Mouse (Mus musculus): ENCODE measurements around the gene Rimklb. TPM values are rescaled to one million over a fixed set of nuclear protein-coding genes. Genes with fewer than 3 reads are reported as not detected.
"Not testable (repeated sequence)": the region's sequence is repeated elsewhere in the genome, so short reads cannot be mapped to it uniquely, and the experiment has no call there.

The Rimklb gene
- total RNA-seq, 2 experiments from 2014 or later, result 70.3 to 71.6 TPM

GRCm38 (mm10) chr6:122519384-122519783 is 20.8 kb upstream of the Rimklb start:
- no peak overlapping the region for H3K27ac ChIP-seq
- DNase-seq (ENCODE audit: low spot score in 2 of 2), result peak; percentile 26 to 35
- TF ChIP-seq CTCF (conservative IDR thresholded peaks at IDR 0.05), result peak; percentile 95
- H3K4me3 ChIP-seq, result no peak overlapping the region

GRCm38 (mm10) chr6:122517668-122518067 is 19.1 kb upstream of the Rimklb start:
- no peak for DNase-seq (ENCODE audit: low spot score in 2 of 2)
- Histone ChIP-seq H3K27ac (no peak overlapping the region), H3K4me3 (no peak overlapping the region)
- no peak for TF ChIP-seq CTCF (conservative IDR thresholded peaks at IDR 0.05)

- not testable (repeated sequence) for H3K27ac ChIP-seq; DNase-seq (ENCODE audit: low spot score in 2 of 2); H3K4me3 ChIP-seq
Measured at GRCm38 (mm10) chr6:122515762-122516161, 17.2 kb upstream of the Rimklb start.

- Histone ChIP-seq H3K27ac (no peak overlapping the region), H3K4me3 (no peak overlapping the region)
- no peak for DNase-seq (ENCODE audit: low spot score in 2 of 2)
- TF ChIP-seq CTCF (conservative IDR thresholded peaks at IDR 0.05), result no peak
Measured at GRCm38 (mm10) chr6:122514312-122514711, 15.8 kb upstream of the Rimklb start.

GRCm38 (mm10) chr6:122512914-122513878 is 14.6 kb upstream of the Rimklb start:
- H3K4me3 ChIP-seq, result no peak overlapping the region
- no peak overlapping the region for H3K27ac ChIP-seq
- TF ChIP-seq CTCF (conservative IDR thresholded peaks at IDR 0.05), result no peak
- no peak for DNase-seq (ENCODE audit: low spot score in 2 of 2)

GRCm38 (mm10) chr6:122508494-122508893 is 9.9 kb upstream of the Rimklb start:
- Histone ChIP-seq H3K27ac (no peak overlapping the region), H3K4me3 (no peak overlapping the region)
- no peak for TF ChIP-seq CTCF (conservative IDR thresholded peaks at IDR 0.05)
- no peak for DNase-seq (ENCODE audit: low spot score in 2 of 2)

- TF ChIP-seq CTCF (conservative IDR thresholded peaks at IDR 0.05), result no peak
Measured at GRCm38 (mm10) chr6:122505545-122505944, 7.0 kb upstream of the Rimklb start, which contains the start of gene Mfap5. Mfap5 (plus strand) TSS chr6:122505845.

GRCm38 (mm10) chr6:122505041-122505440 is 6.5 kb upstream of the Rimklb start:
- Histone ChIP-seq H3K27ac (no peak overlapping the region), H3K4me3 (no peak overlapping the region)
- no peak for TF ChIP-seq CTCF (conservative IDR thresholded peaks at IDR 0.05)
- DNase-seq (ENCODE audit: low spot score in 2 of 2), result no peak

More at GRCm38 (mm10) chr6:122505545-122505944, 7.0 kb upstream of the Rimklb start, which contains the start of gene Mfap5:
- Histone ChIP-seq H3K4me3 (no peak within 1 kb of the TSS), H3K27ac (no peak within 1 kb of the TSS)
- DNase-seq (ENCODE audit: low spot score in 2 of 2), result no peak

- H3K4me3 ChIP-seq, result no peak overlapping the region
- peak; percentile 97 for TF ChIP-seq CTCF (conservative IDR thresholded peaks at IDR 0.05)
- H3K27ac ChIP-seq, result peak overlapping the region; percentile 85
- DNase-seq (ENCODE audit: low spot score in 2 of 2), result peak in 1 of 2 experiments; percentile 49
Measured at GRCm38 (mm10) chr6:122496501-122496900, 2.1 kb downstream of the Rimklb start.

- Histone ChIP-seq H3K27ac (peak overlapping the region; percentile 85), H3K4me3 (peak overlapping the region; percentile 33)
- no peak for TF ChIP-seq CTCF (conservative IDR thresholded peaks at IDR 0.05)
- DNase-seq (ENCODE audit: low spot score in 2 of 2), result peak; percentile 20 to 30
Measured at GRCm38 (mm10) chr6:122495082-122495881, 3.3 kb downstream of the Rimklb start.

GRCm38 (mm10) chr6:122493799-122494472 is 4.6 kb downstream of the Rimklb start:
- Histone ChIP-seq H3K27ac (0 out of 2 replicates have a peak overlapping the region, but pooled peaks have one; percentile 85), H3K4me3 (no peak overlapping the region)
- TF ChIP-seq CTCF (conservative IDR thresholded peaks at IDR 0.05), result no peak
- no peak for DNase-seq (ENCODE audit: low spot score in 2 of 2)

- no peak overlapping the region for H3K4me3 ChIP-seq
- TF ChIP-seq CTCF (conservative IDR thresholded peaks at IDR 0.05), result no peak
- no peak overlapping the region for H3K27ac ChIP-seq
- DNase-seq (ENCODE audit: low spot score in 2 of 2), result no peak
Measured at GRCm38 (mm10) chr6:122492479-122492878, 6.1 kb downstream of the Rimklb start.

Measured in layer of hippocampus, adult 2 months (tissue).